Mouse (Mus musculus) hindbrain, embryonic 14.5 days (tissue): Measurements from ENCODE around the gene Bmp7. TPM values are rescaled to one million over a fixed set of nuclear protein-coding genes. Genes with fewer than 3 reads are reported as not detected.

ENCODE experiments used
- ATAC-seq: fragments of 200-750 bp; cut with Nextera tagmentation; 2 replicates; pipeline ENCODE4 v1.8.0; 2017; ENCODE audit warnings: moderate number of reproducible peaks, mild to moderate bottlenecking, moderate TSS enrichment, moderate library complexity; ENCODE audit not compliant: low FRiP score
- DNase-seq: peaks from one replicate; pipeline ENCODE4 v3.0.0-alpha.2; 2015; ENCODE audit warnings: low spot score
- H3K27ac ChIP-seq: fragments of 300-500 bp; sonication (generic); 2 replicates; pipeline ENCODE4 v1.5.1; 2014; ENCODE audit warnings: mild to moderate bottlenecking, moderate library complexity
- H3K27me3 ChIP-seq: fragments of 300-500 bp; sonication (generic); 2 replicates; pipeline ENCODE4 v1.6.1; 2014; ENCODE audit warnings: mild to moderate bottlenecking, low read length, mixed read lengths; ENCODE audit not compliant: control insufficient read depth, insufficient read depth
- H3K36me3 ChIP-seq: fragments of 300-500 bp; sonication (generic); replicated peaks from 2 replicates; pipeline ENCODE4 v1.6.1; 2014; ENCODE audit not compliant: control insufficient read depth, insufficient read depth
- H3K4me1 ChIP-seq: fragments of 300-500 bp; sonication (generic); replicated peaks from 2 replicates; pipeline ENCODE4 v1.6.1; 2014; ENCODE audit warnings: antibody characterized with exemption, low read length, mixed read lengths; ENCODE audit not compliant: control insufficient read depth, insufficient read depth
- H3K4me2 ChIP-seq: fragments of 300-500 bp; sonication (generic); replicated peaks from 2 replicates; pipeline ENCODE4 v1.6.1; 2014; ENCODE audit warnings: mild to moderate bottlenecking, moderate library complexity
- H3K4me3 ChIP-seq: fragments of 300-500 bp; sonication (generic); replicated peaks from 2 replicates; pipeline ENCODE4 v1.5.1; 2014; ENCODE audit warnings: mild to moderate bottlenecking, low read length
- H3K9ac ChIP-seq: fragments of 300-500 bp; sonication (generic); 2 replicates; pipeline ENCODE4 v1.6.1; 2014
- H3K9me3 ChIP-seq: fragments of 300-500 bp; sonication (generic); 2 replicates; pipeline ENCODE4 v1.6.1; 2016; ENCODE audit warnings: low read length; ENCODE audit not compliant: control insufficient read depth
- WGBS: fragments of 180-500 bp; shearing (Covaris S2); extraction: QIAGEN DNeasy Blood & Tissue Kit; methylation state at CpG from one replicate; pipeline ENCODE4 v1.1.7; 2014; 5-methylcytosine and 5-hydroxymethylcytosine counted together
- polyA plus RNA-seq: library from polyadenylated mRNA; unstranded; fragments of >200 nt; fragmentation: Nextera tagmentation; extraction: Ambion mirVana; gene quantifications from 2 replicates; pipeline ENCODE4 v1.2.1, GENCODE M21; 2014

The Bmp7 gene
- polyA plus RNA-seq, 1 experiment from 2014 or later = 18.4 TPM

- 95% methylated on average over 6 of the region's 6 CpGs for WGBS
- no peak for ATAC-seq
- no peak overlapping the region for H3K4me3 ChIP-seq
- no peaks in the 10 kb centered on the region; the same call in 1 of the 2 replicates for H3K4me1 ChIP-seq
- H3K9me3 ChIP-seq = peaks cover 8% of the 10 kb centered on the region
- H3K27ac ChIP-seq = no peak overlapping the region
- no peak for DNase-seq
- H3K9ac ChIP-seq = no peak overlapping the region
- no peaks in the 10 kb centered on the region for H3K36me3 ChIP-seq
- H3K27me3 ChIP-seq = no peaks in the 10 kb centered on the region
- no peak overlapping the region for H3K4me2 ChIP-seq
Observed at GRCm38 (mm10) chr2:172865165-172865564, 75.0 kb downstream of the Bmp7 start.

- no peak for ATAC-seq
- H3K36me3 ChIP-seq = no peaks in the 10 kb centered on the region
- WGBS = 93% methylated on average over 7 of the region's 7 CpGs
Observed at GRCm38 (mm10) chr2:172864566-172864965, 75.6 kb downstream of the Bmp7 start.

GRCm38 (mm10) chr2:172863469-172863856 is 76.7 kb downstream of the Bmp7 start:
- no peak for ATAC-seq
- Histone ChIP-seq H3K27me3 (no peaks in the 10 kb centered on the region), H3K4me3 (no peak overlapping the region), H3K27ac (no peak overlapping the region), H3K36me3 (no peaks in the 10 kb centered on the region), H3K9ac (peak overlapping the region; percentile 29; the same call in 1 of the 2 replicates), H3K4me1 (no peaks in the 10 kb centered on the region; the same call in 1 of the 2 replicates), H3K9me3 (peaks cover 4% of the 10 kb centered on the region), H3K4me2 (peak overlapping the region; percentile 40)
- DNase-seq = no peak
- WGBS = 65% methylated on average over 14 of the region's 14 CpGs

More at GRCm38 (mm10) chr2:172864566-172864965, 75.6 kb downstream of the Bmp7 start:
- no peak for DNase-seq
- no peaks in the 10 kb centered on the region; the same call in 1 of the 2 replicates for H3K4me1 ChIP-seq
- no peak overlapping the region for H3K9ac ChIP-seq
- H3K4me3 ChIP-seq = no peak overlapping the region
- no peaks in the 10 kb centered on the region for H3K27me3 ChIP-seq
- peaks cover 8% of the 10 kb centered on the region for H3K9me3 ChIP-seq
- no peak overlapping the region for H3K4me2 ChIP-seq
- H3K27ac ChIP-seq = no peak overlapping the region

GRCm38 (mm10) chr2:172862850-172863468 is 77.2 kb downstream of the Bmp7 start:
- Histone ChIP-seq H3K36me3 (no peaks in the 10 kb centered on the region), H3K27ac (no peak overlapping the region), H3K4me1 (no peaks in the 10 kb centered on the region; the same call in 1 of the 2 replicates), H3K27me3 (no peaks in the 10 kb centered on the region), H3K4me2 (peak overlapping the region; percentile 40), H3K9ac (peak overlapping the region; percentile 29; the same call in 1 of the 2 replicates), H3K4me3 (no peak overlapping the region), H3K9me3 (no peaks in the 10 kb centered on the region)
- DNase-seq = peak; percentile 56
- peak; percentile 56; the same call in 1 of the 2 replicates for ATAC-seq
- WGBS = 39% methylated on average over 29 of the region's 29 CpGs

- H3K4me3 ChIP-seq = no peak overlapping the region
- H3K27ac ChIP-seq = no peak overlapping the region
- H3K4me2 ChIP-seq = no peak overlapping the region
- no peaks in the 10 kb centered on the region for H3K36me3 ChIP-seq
- H3K9ac ChIP-seq = no peak overlapping the region
- H3K9me3 ChIP-seq = no peaks in the 10 kb centered on the region
- no peak for DNase-seq
- 0 out of 2 replicates have a peak, but pooled peaks have one; percentile 22 for ATAC-seq
- no peaks in the 10 kb centered on the region; the same call in 1 of the 2 replicates for H3K4me1 ChIP-seq
- WGBS = 74% methylated on average over 19 of the region's 19 CpGs
- no peaks in the 10 kb centered on the region for H3K27me3 ChIP-seq
Observed at GRCm38 (mm10) chr2:172862424-172862823, 77.7 kb downstream of the Bmp7 start.

- H3K4me1 ChIP-seq = no peaks in the 10 kb centered on the region; the same call in 1 of the 2 replicates
- no peak overlapping the region for H3K4me3 ChIP-seq
- H3K9me3 ChIP-seq = no peaks in the 10 kb centered on the region
- no peak overlapping the region for H3K9ac ChIP-seq
- no peak overlapping the region for H3K4me2 ChIP-seq
- no peaks in the 10 kb centered on the region for H3K27me3 ChIP-seq
- ATAC-seq (no peak), DNase-seq (no peak)
- H3K36me3 ChIP-seq = no peaks in the 10 kb centered on the region
- 84% methylated on average over 14 of the region's 14 CpGs for WGBS
- no peak overlapping the region for H3K27ac ChIP-seq
Observed at GRCm38 (mm10) chr2:172861590-172861989, 78.5 kb downstream of the Bmp7 start.

GRCm38 (mm10) chr2:172860593-172860992 is 79.5 kb downstream of the Bmp7 start:
- Histone ChIP-seq H3K9me3 (no peaks in the 10 kb centered on the region), H3K36me3 (no peaks in the 10 kb centered on the region)

GRCm38 (mm10) chr2:172860104-172860503 is 80.0 kb downstream of the Bmp7 start:
- 87% methylated on average over 7 of the region's 7 CpGs for WGBS
- no peaks in the 10 kb centered on the region for H3K9me3 ChIP-seq
- DNase-seq (no peak), ATAC-seq (no peak)
- no peaks in the 10 kb centered on the region for H3K36me3 ChIP-seq
- no peaks in the 10 kb centered on the region; the same call in 1 of the 2 replicates for H3K4me1 ChIP-seq
- H3K27ac ChIP-seq = no peak overlapping the region
- no peak overlapping the region for H3K4me2 ChIP-seq
- no peaks in the 10 kb centered on the region for H3K27me3 ChIP-seq
- H3K9ac ChIP-seq = no peak overlapping the region
- no peak overlapping the region for H3K4me3 ChIP-seq

More at GRCm38 (mm10) chr2:172860593-172860992, 79.5 kb downstream of the Bmp7 start:
- Histone ChIP-seq H3K4me1 (no peaks in the 10 kb centered on the region; the same call in 1 of the 2 replicates), H3K4me2 (no peak overlapping the region), H3K27ac (no peak overlapping the region), H3K9ac (no peak overlapping the region), H3K4me3 (no peak overlapping the region), H3K27me3 (no peaks in the 10 kb centered on the region)
- WGBS = 85% methylated on average over 8 of the region's 8 CpGs
- ATAC-seq = no peak
- no peak for DNase-seq

- ATAC-seq (no peak), DNase-seq (no peak)
- Histone ChIP-seq H3K4me3 (no peak overlapping the region), H3K4me1 (no peaks in the 10 kb centered on the region), H3K27ac (no peak overlapping the region), H3K9me3 (no peaks in the 10 kb centered on the region), H3K4me2 (no peak overlapping the region), H3K27me3 (no peaks in the 10 kb centered on the region), H3K9ac (no peak overlapping the region), H3K36me3 (no peaks in the 10 kb centered on the region)
- 68% methylated on average over 10 of the region's 10 CpGs for WGBS
Observed at GRCm38 (mm10) chr2:172857048-172857447, 83.1 kb downstream of the Bmp7 start.
